Mouse (Mus musculus): ENCODE data around the gene Krtap13-1. TPM values are rescaled to one million over a fixed set of nuclear protein-coding genes. Genes with fewer than 3 reads are reported as not detected.

The Krtap13-1 gene
- polyA plus RNA-seq (2012; fragmentation: generic; extraction: Trizol): not detected

GRCm38 (mm10) chr16:88728812-88729275 lies at the start of gene Krtap13-1:
Gene Krtap13-1 (plus strand): TSS chr16:88728862.
- Histone ChIP-seq H3K27me3 (ENCODE audit: control insufficient read depth, insufficient read depth, insufficient read length) (no peaks in the 10 kb centered on the region), H3K4me2 (ENCODE audit: low read depth) (no peak within 1 kb of the TSS), H3ac (ENCODE audit: control insufficient read depth, insufficient read length) (no peak within 1 kb of the TSS), H3K36me3 (ENCODE audit: control insufficient read depth, insufficient read depth) (no peaks in the 10 kb centered on the region), H3K79me2 (ENCODE audit: control insufficient read depth, insufficient read depth) (no peaks in the 10 kb centered on the region), H3K4me3 (no peak within 1 kb of the TSS)
- TF ChIP-seq POLR2AphosphoS2 (IDR thresholded peaks at IDR 0.05; ENCODE audit: insufficient read length, low read depth): no peak
- no peak for TF ChIP-seq MAX (IDR thresholded peaks at IDR 0.05; ENCODE audit: low read depth)
- no peak for TF ChIP-seq MYOD1 (IDR thresholded peaks at IDR 0.05; ENCODE audit: control insufficient read depth in 1 of 3, insufficient read length in 2 of 3, low read depth in 2 of 3)
- no peak for TF ChIP-seq POLR2A (IDR thresholded peaks at IDR 0.05; ENCODE audit: insufficient read length, low read depth)
- no peak for TF ChIP-seq REST (IDR thresholded peaks at IDR 0.05; ENCODE audit: insufficient read depth, insufficient read length)
- TF ChIP-seq USF1 (IDR thresholded peaks at IDR 0.05; ENCODE audit: low read depth): no peak

- Histone ChIP-seq H3K27me3 (ENCODE audit: control insufficient read depth, insufficient read depth, insufficient read length) (no peaks in the 10 kb centered on the region), H3K4me3 (no peak overlapping the region), H3ac (ENCODE audit: control insufficient read depth, insufficient read length) (no peak overlapping the region), H3K4me2 (ENCODE audit: low read depth) (no peak overlapping the region), H3K36me3 (ENCODE audit: control insufficient read depth, insufficient read depth) (no peaks in the 10 kb centered on the region), H3K79me2 (ENCODE audit: control insufficient read depth, insufficient read depth) (no peaks in the 10 kb centered on the region)
- no peak for TF ChIP-seq MYOD1 (IDR thresholded peaks at IDR 0.05; ENCODE audit: control insufficient read depth in 1 of 3, insufficient read length in 2 of 3, low read depth in 2 of 3)
- TF ChIP-seq E2F4 (IDR thresholded peaks at IDR 0.05; ENCODE audit: insufficient read depth): no peak
- TF ChIP-seq MAX (IDR thresholded peaks at IDR 0.05; ENCODE audit: low read depth): no peak
- TF ChIP-seq MYOG (IDR thresholded peaks at IDR 0.05; ENCODE audit: control insufficient read depth in 1 of 3, insufficient read depth in 1 of 3, insufficient read length in 2 of 3, low read depth in 2 of 3): no peak
- no peak for TF ChIP-seq TCF3 (IDR thresholded peaks at IDR 0.05; ENCODE audit: insufficient read length, low read depth)
- no peak for TF ChIP-seq SRF (IDR thresholded peaks at IDR 0.05; ENCODE audit: control insufficient read depth, insufficient read length, low read depth)
- no peak for TF ChIP-seq POLR2AphosphoS2 (IDR thresholded peaks at IDR 0.05; ENCODE audit: insufficient read length, low read depth)
Observed at GRCm38 (mm10) chr16:88679099-88679498, 49.6 kb upstream of the Krtap13-1 start.

GRCm38 (mm10) chr16:88681282-88681681 lies 47.4 kb upstream of the Krtap13-1 start:
- Histone ChIP-seq H3K4me2 (ENCODE audit: low read depth) (no peak overlapping the region), H3K79me2 (ENCODE audit: control insufficient read depth, insufficient read depth) (no peaks in the 10 kb centered on the region), H3K27me3 (ENCODE audit: control insufficient read depth, insufficient read depth, insufficient read length) (no peaks in the 10 kb centered on the region), H3ac (ENCODE audit: control insufficient read depth, insufficient read length) (no peak overlapping the region), H3K36me3 (ENCODE audit: control insufficient read depth, insufficient read depth) (no peaks in the 10 kb centered on the region), H3K4me3 (no peak overlapping the region)
- no peak for TF ChIP-seq REST (IDR thresholded peaks at IDR 0.05; ENCODE audit: insufficient read depth, insufficient read length)
- no peak for TF ChIP-seq E2F4 (IDR thresholded peaks at IDR 0.05; ENCODE audit: insufficient read depth)
- no peak for TF ChIP-seq POLR2A (IDR thresholded peaks at IDR 0.05; ENCODE audit: insufficient read length, low read depth)
- TF ChIP-seq CEBPB (IDR thresholded peaks at IDR 0.05; ENCODE audit: insufficient read depth, poor library complexity, severe bottlenecking): no peak
- TF ChIP-seq USF1 (IDR thresholded peaks at IDR 0.05; ENCODE audit: low read depth): no peak
- TF ChIP-seq TCF3 (IDR thresholded peaks at IDR 0.05; ENCODE audit: insufficient read length, low read depth): no peak
- TF ChIP-seq MYOG (IDR thresholded peaks at IDR 0.05; ENCODE audit: control insufficient read depth in 1 of 3, insufficient read depth in 1 of 3, insufficient read length in 2 of 3, low read depth in 2 of 3): no peak
- no peak for TF ChIP-seq MYOD1 (IDR thresholded peaks at IDR 0.05; ENCODE audit: control insufficient read depth in 1 of 3, insufficient read length in 2 of 3, low read depth in 2 of 3)
- TF ChIP-seq MAX (IDR thresholded peaks at IDR 0.05; ENCODE audit: low read depth): no peak
- no peak for TF ChIP-seq SRF (IDR thresholded peaks at IDR 0.05; ENCODE audit: control insufficient read depth, insufficient read length, low read depth)
- no peak for TF ChIP-seq TCF12 (IDR thresholded peaks at IDR 0.05; ENCODE audit: insufficient read depth, poor library complexity, severe bottlenecking)
- no peak for TF ChIP-seq POLR2AphosphoS2 (IDR thresholded peaks at IDR 0.05; ENCODE audit: insufficient read length, low read depth)

GRCm38 (mm10) chr16:88696256-88696655 lies 32.4 kb upstream of the Krtap13-1 start:
- no peak overlapping the region for H3ac ChIP-seq (ENCODE audit: control insufficient read depth, insufficient read length)
- TF ChIP-seq POLR2A (IDR thresholded peaks at IDR 0.05; ENCODE audit: insufficient read length, low read depth): no peak
- no peak for TF ChIP-seq MYOG (IDR thresholded peaks at IDR 0.05; ENCODE audit: control insufficient read depth in 1 of 3, insufficient read depth in 1 of 3, insufficient read length in 2 of 3, low read depth in 2 of 3)
- TF ChIP-seq SRF (IDR thresholded peaks at IDR 0.05; ENCODE audit: control insufficient read depth, insufficient read length, low read depth): no peak
- TF ChIP-seq MYOD1 (IDR thresholded peaks at IDR 0.05; ENCODE audit: control insufficient read depth in 1 of 3, insufficient read length in 2 of 3, low read depth in 2 of 3): no peak
- TF ChIP-seq E2F4 (IDR thresholded peaks at IDR 0.05; ENCODE audit: insufficient read depth): no peak
- no peak for TF ChIP-seq TCF12 (IDR thresholded peaks at IDR 0.05; ENCODE audit: insufficient read depth, poor library complexity, severe bottlenecking)
- no peak for TF ChIP-seq REST (IDR thresholded peaks at IDR 0.05; ENCODE audit: insufficient read depth, insufficient read length)
- H3K4me3 ChIP-seq: no peak overlapping the region
- no peaks in the 10 kb centered on the region for H3K27me3 ChIP-seq (ENCODE audit: control insufficient read depth, insufficient read depth, insufficient read length)
- no peak overlapping the region for H3K4me2 ChIP-seq (ENCODE audit: low read depth)
- H3K79me2 ChIP-seq (ENCODE audit: control insufficient read depth, insufficient read depth): no peaks in the 10 kb centered on the region
- H3K36me3 ChIP-seq (ENCODE audit: control insufficient read depth, insufficient read depth): no peaks in the 10 kb centered on the region

GRCm38 (mm10) chr16:88701072-88701864 lies 27.4 kb upstream of the Krtap13-1 start:
- Histone ChIP-seq H3K4me3 (no peak overlapping the region), H3K4me2 (ENCODE audit: low read depth) (no peak overlapping the region), H3ac (ENCODE audit: control insufficient read depth, insufficient read length) (no peak overlapping the region), H3K79me2 (ENCODE audit: control insufficient read depth, insufficient read depth) (no peaks in the 10 kb centered on the region), H3K27me3 (ENCODE audit: control insufficient read depth, insufficient read depth, insufficient read length) (no peaks in the 10 kb centered on the region), H3K36me3 (ENCODE audit: control insufficient read depth, insufficient read depth) (no peaks in the 10 kb centered on the region)
- TF ChIP-seq CEBPB (IDR thresholded peaks at IDR 0.05; ENCODE audit: insufficient read depth, poor library complexity, severe bottlenecking) (no peak), POLR2AphosphoS2 (IDR thresholded peaks at IDR 0.05; ENCODE audit: insufficient read length, low read depth) (no peak), SRF (IDR thresholded peaks at IDR 0.05; ENCODE audit: control insufficient read depth, insufficient read length, low read depth) (no peak), MAX (IDR thresholded peaks at IDR 0.05; ENCODE audit: low read depth) (no peak), USF1 (IDR thresholded peaks at IDR 0.05; ENCODE audit: low read depth) (no peak), REST (IDR thresholded peaks at IDR 0.05; ENCODE audit: insufficient read depth, insufficient read length) (no peak), MYOG (IDR thresholded peaks at IDR 0.05; ENCODE audit: control insufficient read depth in 1 of 3, insufficient read depth in 1 of 3, insufficient read length in 2 of 3, low read depth in 2 of 3) (no peak), E2F4 (IDR thresholded peaks at IDR 0.05; ENCODE audit: insufficient read depth) (no peak), POLR2A (IDR thresholded peaks at IDR 0.05; ENCODE audit: insufficient read length, low read depth) (no peak), TCF3 (IDR thresholded peaks at IDR 0.05; ENCODE audit: insufficient read length, low read depth) (no peak)

Measured in myocyte (in vitro differentiated cells).